Mouse (Mus musculus) liver, postnatal 0 days (tissue): ENCODE data around the gene Rhoc. TPM values are rescaled to one million over a fixed set of nuclear protein-coding genes. Genes with fewer than 3 reads are reported as not detected.

Experiments
- ATAC-seq: fragments of 200-750 bp; cut with Nextera tagmentation; 2 replicates; pipeline ENCODE4 v1.8.0; 2017; ENCODE audit warnings: mild to moderate bottlenecking, moderate library complexity
- DNase-seq: peaks from one replicate; pipeline ENCODE4 v3.0.0-alpha.2; 2016
- H3K27ac ChIP-seq: fragments of 300-500 bp; sonication (generic); 2 replicates; pipeline ENCODE4 v1.5.1; 2014; ENCODE audit warnings: antibody characterized with exemption, moderate library complexity, mild to moderate bottlenecking, low read depth
- H3K27me3 ChIP-seq: fragments of 300-500 bp; sonication (generic); 2 replicates; pipeline ENCODE4 v1.6.1; 2014; ENCODE audit warnings: low read length, control low read depth, mixed read lengths; ENCODE audit not compliant: insufficient read depth
- H3K36me3 ChIP-seq: fragments of 300-500 bp; sonication (generic); replicated peaks from 2 replicates; pipeline ENCODE4 v1.6.1; 2014; ENCODE audit warnings: mild to moderate bottlenecking, control low read depth, low read length, moderate library complexity, mixed read lengths; ENCODE audit not compliant: insufficient read depth
- H3K4me1 ChIP-seq: fragments of 300-500 bp; sonication (generic); 2 replicates; pipeline ENCODE4 v1.6.1; 2014; ENCODE audit warnings: antibody characterized with exemption, mild to moderate bottlenecking, control low read depth; ENCODE audit not compliant: insufficient read depth
- H3K4me2 ChIP-seq: fragments of 300-500 bp; sonication (generic); 2 replicates; pipeline ENCODE4 v1.6.1; 2014; ENCODE audit warnings: low read depth, mild to moderate bottlenecking, low read length, moderate library complexity, mixed read lengths
- H3K4me3 ChIP-seq: fragments of 300-500 bp; sonication (generic); 2 replicates; pipeline ENCODE4 v1.5.1; 2014; ENCODE audit warnings: low read depth, low read length
- H3K9ac ChIP-seq: fragments of 300-500 bp; sonication (generic); replicated peaks from 2 replicates; pipeline ENCODE4 v1.6.1; 2014; ENCODE audit warnings: mild to moderate bottlenecking, moderate library complexity
- H3K9me3 ChIP-seq: fragments of 300-500 bp; sonication (generic); 2 replicates; pipeline ENCODE4 v1.6.1; 2016; ENCODE audit warnings: mild to moderate bottlenecking, control low read depth, low read length, mixed read lengths
- CTCF ChIP-seq: sonication (generic); IDR thresholded peaks from 2 replicates; pipeline ENCODE4 v1.5.1; 2016; ENCODE audit warnings: antibody characterized with exemption, low read depth
- EP300 ChIP-seq: IDR thresholded peaks from 2 replicates; pipeline ENCODE4 v1.6.1; 2016; ENCODE audit warnings: antibody characterized with exemption, low read depth, mild to moderate bottlenecking
- WGBS: fragments of 180-500 bp; shearing (Covaris S2); extraction: QIAGEN DNeasy Blood & Tissue Kit; methylation state at CpG from one replicate; pipeline ENCODE4 v1.1.7; 2014; ENCODE audit not compliant: insufficient replicate concordance; 5-methylcytosine and 5-hydroxymethylcytosine counted together
- polyA plus RNA-seq: library from polyadenylated mRNA; unstranded; fragments of >200 nt; fragmentation: Nextera tagmentation; extraction: Ambion mirVana; gene quantifications from 2 replicates; pipeline ENCODE4 v1.2.1, GENCODE M21; 2015

The Rhoc gene
- polyA plus RNA-seq, 1 experiment from 2014 or later: 38.1 TPM

DNA sequence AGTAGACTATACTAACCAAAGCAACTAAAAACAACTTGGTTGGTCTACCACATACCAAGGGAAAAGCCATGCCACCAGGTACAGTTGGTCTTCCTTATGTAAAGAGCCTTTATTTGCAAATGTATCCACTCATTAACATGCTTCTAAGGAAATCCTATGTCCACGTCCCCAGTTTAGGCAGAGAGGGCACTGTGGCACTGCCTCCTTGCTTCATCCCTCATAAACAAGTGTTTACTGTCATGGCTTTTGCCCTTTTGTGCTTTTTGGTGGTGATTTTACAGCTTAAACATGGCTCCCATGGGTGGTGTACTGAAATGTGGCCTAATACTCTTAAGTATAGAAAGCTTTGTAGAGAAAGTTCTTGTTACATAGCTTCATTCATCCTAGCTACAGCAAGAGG is 32.3 kb downstream of the Rhoc start:
- 56% methylated on average over 1 of the region's 1 CpGs for WGBS
- TF ChIP-seq EP300: no peak
- TF ChIP-seq CTCF: no peak

DNA sequence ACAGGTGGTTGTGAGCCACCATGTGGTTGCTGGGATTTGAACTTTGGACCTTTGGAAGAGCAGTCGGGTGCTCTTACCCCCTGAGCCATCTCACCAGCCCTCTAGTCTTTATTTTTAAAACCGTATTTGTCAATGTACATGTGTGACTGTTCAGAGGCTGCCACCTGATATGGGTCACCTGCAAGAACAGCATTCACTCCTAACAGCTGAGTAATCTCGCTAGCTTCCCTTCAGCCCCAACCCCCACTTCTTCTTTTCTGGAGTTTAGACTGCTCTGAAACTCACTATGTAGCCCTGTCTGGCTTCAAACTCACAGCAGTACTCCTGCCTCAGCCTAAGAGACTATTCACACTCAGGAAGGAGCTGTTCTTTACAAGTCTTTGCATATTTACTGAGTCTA is 34.2 kb downstream of the Rhoc start:
- Histone ChIP-seq H3K27me3 (no peaks in the 10 kb centered on the region), H3K4me1 (peaks cover 6% of the 10 kb centered on the region; the same call in 1 of the 2 replicates), H3K4me2 (no peak overlapping the region), H3K36me3 (peaks cover 30% of the 10 kb centered on the region), H3K9me3 (no peaks in the 10 kb centered on the region), H3K27ac (no peak overlapping the region), H3K4me3 (no peak overlapping the region), H3K9ac (no peak overlapping the region)
- DNase-seq (no peak), ATAC-seq (no peak)
- WGBS: 58% methylated on average over 3 of the region's 3 CpGs
- TF ChIP-seq EP300: no peak
- no peak for TF ChIP-seq CTCF

More for the DNA sequence above, 32.3 kb downstream of the Rhoc start:
- peaks cover 19% of the 10 kb centered on the region for H3K4me1 ChIP-seq
- no peaks in the 10 kb centered on the region for H3K27me3 ChIP-seq
- no peak for DNase-seq
- H3K27ac ChIP-seq: no peak overlapping the region
- H3K4me3 ChIP-seq: no peak overlapping the region
- H3K9me3 ChIP-seq: no peaks in the 10 kb centered on the region
- H3K4me2 ChIP-seq: no peak overlapping the region
- peaks cover 18% of the 10 kb centered on the region for H3K36me3 ChIP-seq
- H3K9ac ChIP-seq: no peak overlapping the region
- no peak for ATAC-seq

DNA sequence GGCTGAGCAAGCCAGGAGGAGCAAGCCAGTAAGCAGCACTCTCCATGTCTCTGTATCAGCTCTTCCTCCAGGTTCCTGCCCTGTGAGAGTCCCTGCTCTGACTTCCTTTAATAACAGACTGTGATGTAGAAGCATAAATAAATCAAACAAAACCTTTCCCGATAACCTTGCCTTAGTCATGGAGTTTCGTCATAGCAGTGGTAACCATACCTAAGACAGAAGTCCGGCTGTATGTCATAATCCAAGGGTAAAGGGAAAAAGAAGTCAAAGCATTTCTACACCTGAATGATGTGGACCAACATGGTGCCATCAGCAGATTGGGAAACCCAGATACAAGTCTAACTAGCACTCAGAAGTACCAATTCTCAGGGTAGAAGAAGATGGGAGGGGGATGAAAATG is 47.6 kb downstream of the Rhoc start:
- Histone ChIP-seq H3K27ac (no peak overlapping the region), H3K4me2 (no peak overlapping the region), H3K36me3 (peaks cover 55% of the 10 kb centered on the region), H3K4me3 (no peak overlapping the region), H3K9me3 (no peaks in the 10 kb centered on the region), H3K4me1 (no peaks in the 10 kb centered on the region), H3K27me3 (no peaks in the 10 kb centered on the region), H3K9ac (no peak overlapping the region)
- no peak for TF ChIP-seq EP300
- no peak for TF ChIP-seq CTCF
- ATAC-seq (no peak), DNase-seq (no peak)
- WGBS: 82% methylated on average over 3 of the region's 3 CpGs

DNA sequence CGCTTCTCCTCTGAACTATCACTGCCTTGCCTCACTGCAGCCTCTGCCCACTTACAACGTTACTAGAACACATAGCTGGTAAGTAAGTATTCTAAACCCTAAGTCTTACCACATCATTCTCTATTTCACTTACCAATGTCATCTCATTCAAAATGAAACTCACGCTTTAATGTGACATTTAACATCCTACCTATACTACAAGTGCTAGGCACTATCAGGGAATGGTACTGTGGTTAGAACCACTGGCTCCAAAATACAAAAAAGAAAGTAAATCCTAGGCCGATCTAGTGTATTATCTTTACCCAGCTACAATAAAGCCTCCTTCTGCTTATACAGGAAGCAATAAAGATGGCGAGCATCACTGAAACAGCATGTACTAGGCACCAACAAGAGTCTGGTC is 52.9 kb downstream of the Rhoc start:
- H3K27ac ChIP-seq: no peak overlapping the region
- no peaks in the 10 kb centered on the region for H3K27me3 ChIP-seq
- TF ChIP-seq CTCF (no peak), EP300 (no peak)
- H3K9ac ChIP-seq: no peak overlapping the region
- ATAC-seq: no peak
- WGBS: 84% methylated on average over 5 of the region's 5 CpGs
- no peak overlapping the region for H3K4me2 ChIP-seq
- DNase-seq: no peak
- H3K36me3 ChIP-seq: peaks cover 49% of the 10 kb centered on the region
- H3K9me3 ChIP-seq: no peaks in the 10 kb centered on the region
- H3K4me3 ChIP-seq: no peak overlapping the region
- no peaks in the 10 kb centered on the region for H3K4me1 ChIP-seq

Other genes starting within 250 kb of the Rhoc start
- gene Slc16a1, start 149.7 kb upstream of the Rhoc start, polyA plus RNA-seq: 62.7 and 69.6 TPM in 2 replicates
- 0.30 and 0.31 TPM in 2 replicates for gene Ppm1j, start 7.3 kb upstream of the Rhoc start, polyA plus RNA-seq
- gene Fam19a3, start 6.5 kb upstream of the Rhoc start, polyA plus RNA-seq: 0.02 TPM in 1 of 2 replicates, not detected in the other
- 36.1 and 37.3 TPM in 2 replicates for gene Mov10, start 30.2 kb downstream of the Rhoc start, polyA plus RNA-seq
- gene St7l, start 75.6 kb downstream of the Rhoc start, polyA plus RNA-seq: 15.8 and 16.4 TPM in 2 replicates
- 44.1 and 50.9 TPM in 2 replicates for gene Capza1, start 76.1 kb downstream of the Rhoc start, polyA plus RNA-seq
- gene Wnt2b, start 173.5 kb downstream of the Rhoc start, polyA plus RNA-seq: 0.07 and 0.09 TPM in 2 replicates